Mouse (Mus musculus) cerebellum, adult 2 months (tissue): Measurements from ENCODE around the gene Npepl1. TPM values are rescaled to one million over a fixed set of nuclear protein-coding genes. Genes with fewer than 3 reads are reported as not detected.

ENCODE experiments used
- DNase-seq, 2 experiments: peaks; one replicate each; pipeline ENCODE4 v3.0.0; 2021
- H3K27ac ChIP-seq: fragments of 200-500 bp; 2 replicates; pipeline ENCODE4 v1.5.1; 2012; ENCODE audit warnings: low read length, control low read depth, inconsistent platforms; ENCODE audit not compliant: insufficient read depth
- H3K27me3 ChIP-seq: fragments of 200-500 bp; 2 replicates; pipeline ENCODE4 v1.6.1; 2012; ENCODE audit warnings: inconsistent platforms, mild to moderate bottlenecking, low read length, moderate library complexity; ENCODE audit not compliant: control insufficient read depth, insufficient read depth
- H3K4me1 ChIP-seq: fragments of 200-500 bp; 2 replicates; pipeline ENCODE4 v1.6.1; 2011; ENCODE audit warnings: low read length; ENCODE audit not compliant: control insufficient read depth, insufficient read depth
- H3K4me3 ChIP-seq: fragments of 200-500 bp; replicated peaks from 2 replicates; pipeline ENCODE3; 2011; ENCODE audit warnings: mild to moderate bottlenecking, low read depth, low read length, control low read depth; ENCODE audit not compliant: insufficient read depth
- CTCF ChIP-seq: fragments of 200-500 bp; IDR thresholded peaks from 2 replicates; pipeline ENCODE4 v1.5.1; 2011; ENCODE audit warnings: low read depth, mild to moderate bottlenecking, control low read depth, low read length, moderate library complexity, borderline replicate concordance; ENCODE audit not compliant: insufficient read depth
- POLR2A ChIP-seq: fragments of 200-500 bp; IDR thresholded peaks from 2 replicates; pipeline ENCODE4 v1.6.1; 2011; ENCODE audit warnings: low read length, control low read depth, borderline replicate concordance; ENCODE audit not compliant: insufficient read depth
- WGBS: fragments of 180-500 bp; shearing (Covaris S2); methylation state at CpG from one replicate; pipeline ENCODE4 v1.1.7; 2018; 5-methylcytosine and 5-hydroxymethylcytosine counted together
- polyA plus RNA-seq: library from polyadenylated mRNA; depleted of rRNA; stranded (reverse); fragments of >200 nt; gene quantifications from 2 replicates; pipeline ENCODE4 v1.2.3, GENCODE M21; 2012

Gene Npepl1
- polyA plus RNA-seq, 1 experiment: 44.3 TPM

DNA sequence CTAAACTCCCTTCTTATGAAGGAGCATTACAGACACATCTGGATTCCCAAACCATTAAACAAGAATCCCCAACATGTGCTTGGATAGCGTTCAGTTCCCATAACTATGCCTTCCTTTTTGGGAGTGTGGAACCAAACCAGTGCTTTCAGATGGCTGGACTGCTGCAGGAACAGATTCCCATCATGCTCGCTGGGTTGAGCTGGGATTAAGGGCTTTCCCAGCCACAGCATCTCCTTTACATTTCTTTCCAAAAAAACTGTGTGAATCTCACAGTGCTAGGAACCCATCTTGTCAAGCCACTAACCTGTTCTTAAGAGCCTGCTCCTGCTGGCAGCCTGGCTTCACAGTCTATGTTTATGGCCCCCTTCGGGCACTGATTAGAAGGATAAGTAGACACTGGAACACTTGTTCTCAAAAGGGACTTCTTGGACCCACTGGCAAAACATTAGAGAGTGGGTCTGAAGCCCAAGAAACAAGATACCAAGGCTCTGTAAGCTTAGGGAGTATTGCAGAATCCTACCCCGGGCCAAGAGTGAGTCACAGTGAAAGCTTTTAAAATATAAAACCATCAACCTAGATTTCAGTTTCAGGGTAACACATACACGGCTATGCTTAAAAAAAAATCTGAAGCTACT is 36.9 kb upstream of the Npepl1 start:
- no peak for TF ChIP-seq CTCF
- no peak for TF ChIP-seq POLR2A
- 86% methylated on average over 5 of the region's 5 CpGs for WGBS
- no peaks in the 10 kb centered on the region for H3K27me3 ChIP-seq
- peaks cover 6% of the 10 kb centered on the region; the same call in 1 of the 2 replicates for H3K4me1 ChIP-seq
- no peak overlapping the region for H3K27ac ChIP-seq
- H3K4me3 ChIP-seq: no peak overlapping the region
- DNase-seq: no peak

DNA sequence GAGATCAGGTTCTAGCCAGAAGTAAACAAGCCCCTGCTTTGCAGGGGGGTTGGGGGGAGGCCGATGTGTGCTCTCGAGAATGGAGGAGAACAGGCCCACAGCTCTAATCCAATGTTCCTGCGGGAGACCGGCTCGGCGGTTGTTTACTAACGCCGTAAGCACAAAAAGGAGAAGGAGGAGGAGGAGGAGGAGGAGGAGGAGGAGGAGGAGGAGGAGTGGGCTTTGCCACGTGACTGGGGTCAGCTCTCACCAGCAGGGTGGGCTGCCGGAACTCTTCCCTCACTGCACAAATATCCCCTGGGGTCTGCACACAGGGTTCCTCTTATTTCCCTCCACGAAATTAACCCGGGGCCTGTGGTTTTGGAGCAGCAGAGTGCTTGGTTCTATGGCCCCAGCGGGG is 35.5 kb upstream of the Npepl1 start:
- 0% methylated on average over 7 of the region's 13 CpGs for WGBS
- no peak overlapping the region for H3K27ac ChIP-seq
- peak in 1 of 2 experiments; percentile 19 for DNase-seq
- H3K4me3 ChIP-seq: peak overlapping the region; percentile 30
- TF ChIP-seq POLR2A: no peak
- no peak for TF ChIP-seq CTCF
- H3K4me1 ChIP-seq: peaks cover 6% of the 10 kb centered on the region; the same call in 1 of the 2 replicates
- H3K27me3 ChIP-seq: no peaks in the 10 kb centered on the region

DNA sequence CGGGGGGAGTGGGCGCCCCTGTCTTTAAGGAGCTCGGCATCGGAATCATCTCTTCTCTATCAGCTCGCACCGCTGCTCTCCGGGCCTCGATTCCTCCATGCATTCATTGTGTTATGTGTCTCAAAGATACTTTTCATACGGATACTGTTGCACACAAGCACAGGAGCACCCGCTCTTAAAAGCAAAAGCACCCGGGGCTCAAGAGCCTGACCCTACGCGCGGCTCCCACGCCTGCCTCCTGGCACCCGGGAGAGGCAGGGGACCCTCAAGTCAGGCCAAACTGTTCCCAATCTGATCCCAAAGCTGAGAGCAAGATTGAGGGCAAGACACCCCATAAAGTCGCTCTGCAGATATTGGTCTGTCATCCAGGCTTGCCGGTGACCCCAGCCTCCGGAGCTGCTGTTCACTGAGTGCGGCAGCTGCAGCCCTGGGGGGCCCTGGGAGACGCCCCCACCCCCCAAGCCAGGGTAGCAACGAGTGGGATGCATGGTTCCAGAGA is 35.0 kb upstream of the Npepl1 start:
- Histone ChIP-seq H3K27me3 (no peaks in the 10 kb centered on the region), H3K27ac (peak overlapping the region; percentile 88), H3K4me1 (peaks cover 6% of the 10 kb centered on the region; the same call in 1 of the 2 replicates), H3K4me3 (peak overlapping the region; percentile 30)
- DNase-seq: peak; percentile 32 to 48
- 3% methylated on average over 22 of the region's 22 CpGs for WGBS
- TF ChIP-seq POLR2A (no peak), CTCF (no peak)

DNA sequence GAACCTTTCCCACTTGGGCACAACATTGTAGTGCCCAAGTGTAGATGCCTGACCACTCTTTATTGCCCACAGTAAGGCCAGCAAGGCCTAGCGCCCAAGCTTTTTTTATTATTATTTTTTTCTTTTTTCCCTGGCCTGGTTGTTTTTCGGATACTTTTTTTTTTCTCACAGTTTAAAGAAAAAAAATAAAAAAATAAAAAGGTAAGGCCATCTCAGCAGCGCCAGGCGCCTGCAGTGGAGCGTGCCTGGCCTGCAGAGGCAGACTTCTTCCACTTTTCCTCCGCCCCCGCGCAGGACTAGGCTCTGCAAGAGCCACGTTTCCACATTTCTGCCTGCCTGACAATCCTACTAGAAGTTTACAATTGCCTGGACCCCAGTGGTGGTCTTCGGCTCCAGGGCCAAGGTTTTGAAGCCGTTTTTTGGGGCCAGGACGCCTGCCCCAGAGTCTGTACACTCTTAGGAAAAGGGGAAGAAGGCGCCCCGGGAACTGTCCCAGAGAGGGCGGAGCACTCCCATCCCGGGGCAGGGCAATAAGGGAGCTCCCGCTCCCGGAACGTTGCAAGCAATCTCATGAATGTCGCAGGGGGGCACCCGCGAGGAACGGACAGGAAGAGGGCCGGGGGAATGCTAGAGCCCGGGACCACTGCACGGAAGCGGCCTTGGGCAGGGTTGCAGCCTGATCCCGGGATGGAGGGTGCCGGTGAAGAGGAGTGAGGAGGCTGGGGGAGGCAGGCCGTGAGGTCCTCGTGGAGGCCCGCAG is 34.3 kb upstream of the Npepl1 start, which contains the start of gene Stx16:
Stx16 (plus strand) TSS at position 636 of the 760 bp plus-strand sequence.
- H3K27me3 ChIP-seq: no peaks in the 10 kb centered on the region
- peaks cover 9% of the 10 kb centered on the region for H3K4me1 ChIP-seq
- TF ChIP-seq POLR2A (peak; percentile 68; the same call in 1 of the 2 replicates), CTCF (peak; percentile 19; the same call in 1 of the 2 replicates)
- WGBS: 1% methylated on average over 32 of the region's 32 CpGs
- H3K27ac ChIP-seq: peak within 1 kb of the TSS; percentile 88
- peak within 1 kb of the TSS; percentile 84 for H3K4me3 ChIP-seq
- peak; percentile 91 to 98 for DNase-seq

DNA sequence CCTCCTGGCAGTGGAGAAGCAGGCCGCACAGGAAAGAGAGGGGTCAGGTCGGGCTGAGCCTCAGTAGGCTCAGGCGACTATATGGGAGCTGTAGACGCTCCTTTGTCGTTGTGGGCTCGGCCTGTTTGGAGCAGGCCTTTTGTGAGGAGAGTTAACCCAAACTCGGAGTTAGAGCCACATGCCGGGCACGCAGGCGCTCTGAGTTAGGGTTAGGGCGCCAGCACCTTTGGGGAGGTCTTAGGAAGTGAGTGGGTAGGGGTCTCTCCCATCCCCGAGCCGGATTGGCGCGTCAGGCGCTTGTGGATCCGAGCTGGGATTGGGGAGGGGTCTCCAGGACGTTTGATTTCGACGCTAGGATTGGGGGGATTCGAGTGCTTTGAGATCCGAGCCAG is 33.7 kb upstream of the Npepl1 start:
- WGBS: under 1% methylated on average over 22 of the region's 22 CpGs
- peaks cover 9% of the 10 kb centered on the region for H3K4me1 ChIP-seq
- TF ChIP-seq POLR2A (no peak), CTCF (no peak)
- no peak for DNase-seq
- H3K4me3 ChIP-seq: peak overlapping the region; percentile 84
- H3K27me3 ChIP-seq: no peaks in the 10 kb centered on the region
- peak overlapping the region; percentile 62; the same call in 1 of the 2 replicates for H3K27ac ChIP-seq

DNA sequence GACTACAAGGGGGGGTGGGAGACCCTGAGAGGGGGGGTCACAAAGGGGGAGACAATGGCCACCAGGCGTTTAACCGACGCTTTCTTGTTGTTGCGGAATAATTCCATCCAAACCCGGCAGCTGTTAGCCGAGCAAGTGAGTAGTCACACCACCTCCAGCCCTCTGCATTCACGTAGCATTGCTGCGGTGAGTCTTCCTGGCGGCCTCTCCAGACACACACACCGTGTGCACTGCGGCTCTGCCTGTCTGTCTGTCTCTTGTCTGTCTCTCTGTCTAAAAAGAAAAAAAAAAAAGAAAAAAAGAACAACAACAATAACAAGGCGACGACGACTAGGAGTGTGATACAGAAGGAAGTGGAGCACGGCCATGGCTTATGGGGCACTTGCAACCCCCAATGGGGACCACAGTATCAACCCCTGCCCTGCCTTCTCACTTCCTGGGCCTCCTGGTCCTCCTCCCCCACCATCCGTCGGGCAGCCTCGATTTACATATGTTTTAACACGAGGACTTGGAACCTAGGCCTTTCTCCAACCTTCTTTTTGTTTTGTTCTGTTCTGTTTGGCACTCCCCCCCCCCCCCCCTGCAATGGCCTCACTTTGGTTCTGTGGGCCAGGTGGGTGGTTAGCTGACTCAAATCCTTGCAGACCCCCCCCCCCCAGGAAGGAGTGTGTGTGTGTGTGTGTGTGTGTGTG is 33.0 kb upstream of the Npepl1 start:
- Histone ChIP-seq H3K4me3 (peak overlapping the region; percentile 84), H3K27me3 (no peaks in the 10 kb centered on the region), H3K4me1 (peaks cover 9% of the 10 kb centered on the region), H3K27ac (no peak overlapping the region)
- 1% methylated on average over 19 of the region's 19 CpGs for WGBS
- DNase-seq: peak; percentile 21
- TF ChIP-seq CTCF (no peak), POLR2A (no peak)

DNA sequence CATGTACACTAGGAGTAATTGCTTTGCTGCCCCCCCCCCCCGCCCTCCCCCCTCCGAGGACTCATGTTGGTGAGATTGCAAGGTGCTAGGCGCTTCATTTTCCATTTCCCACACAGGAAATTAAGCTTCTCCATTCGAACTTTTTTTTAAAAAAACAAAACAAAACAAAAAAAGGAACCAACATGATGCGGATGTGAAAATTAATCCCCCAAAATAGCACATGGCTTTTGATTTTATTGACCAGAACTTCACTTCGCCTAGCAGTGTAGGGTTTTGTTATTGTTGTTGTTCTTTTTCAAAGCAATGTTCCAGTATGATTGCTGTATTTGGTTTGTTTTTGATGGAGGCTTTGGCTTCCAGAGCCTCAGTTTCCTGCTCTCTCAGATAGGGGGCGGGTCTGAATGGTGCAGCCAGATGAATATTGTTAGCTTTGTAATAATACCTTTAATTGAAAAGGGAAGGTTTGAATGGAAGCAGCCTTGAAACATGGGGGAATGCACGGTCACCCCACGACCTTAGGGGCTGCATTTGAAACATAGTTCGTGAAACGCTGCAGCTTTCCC is 32.3 kb upstream of the Npepl1 start:
- H3K27me3 ChIP-seq: no peaks in the 10 kb centered on the region
- no peak for TF ChIP-seq POLR2A
- TF ChIP-seq CTCF: no peak
- DNase-seq: no peak
- 12% methylated on average over 11 of the region's 11 CpGs for WGBS
- peak overlapping the region; percentile 39 for H3K4me3 ChIP-seq
- peaks cover 9% of the 10 kb centered on the region for H3K4me1 ChIP-seq
- no peak overlapping the region for H3K27ac ChIP-seq
